Mouse (Mus musculus): ENCODE results near the gene Rap1b. TPM values are rescaled to one million over a fixed set of nuclear protein-coding genes. Genes with fewer than 3 reads are reported as not detected.

The Rap1b gene
- polyA plus RNA-seq (2012; rRNA removed; ENCODE audit: low replicate concordance) = 4.1 and 6.2 TPM in 2 replicates

GRCm38 (mm10) chr10:117845597-117846259, at the start of gene Rap1b:
Gene Rap1b (minus strand): TSS chr10:117846035.

GRCm38 (mm10) chr10:117792141-117793091, 53.4 kb downstream of the Rap1b start, which contains the start of gene Nup107:
Gene Nup107 (minus strand): TSS chr10:117792705.

Other genes with a start within 250 kb of the Rap1b start
- gene Cpm, start 216.5 kb downstream of the Rap1b start, polyA plus RNA-seq (2012; rRNA removed; ENCODE audit: low replicate concordance) = 6.8 and 7.0 TPM in 2 replicates
- gene Mdm2, start 135.3 kb downstream of the Rap1b start, polyA plus RNA-seq (2012; rRNA removed; ENCODE audit: low replicate concordance) = 67.6 and 71.4 TPM in 2 replicates
- 7.9 and 10.0 TPM in 2 replicates for gene Slc35e3, start 99.7 kb downstream of the Rap1b start, polyA plus RNA-seq (2012; rRNA removed; ENCODE audit: low replicate concordance)
- gene Nup107, start 53.3 kb downstream of the Rap1b start, polyA plus RNA-seq (2012; rRNA removed; ENCODE audit: low replicate concordance) = 1.3 and 1.6 TPM in 2 replicates